Mouse (Mus musculus): ENCODE data around the gene Mfsd14a. TPM values are rescaled to one million over a fixed set of nuclear protein-coding genes. Genes with fewer than 3 reads are reported as not detected.

Mfsd14a gene
- polyA plus RNA-seq, 1 experiment from 2014 or later, result 40.3 TPM

DNA sequence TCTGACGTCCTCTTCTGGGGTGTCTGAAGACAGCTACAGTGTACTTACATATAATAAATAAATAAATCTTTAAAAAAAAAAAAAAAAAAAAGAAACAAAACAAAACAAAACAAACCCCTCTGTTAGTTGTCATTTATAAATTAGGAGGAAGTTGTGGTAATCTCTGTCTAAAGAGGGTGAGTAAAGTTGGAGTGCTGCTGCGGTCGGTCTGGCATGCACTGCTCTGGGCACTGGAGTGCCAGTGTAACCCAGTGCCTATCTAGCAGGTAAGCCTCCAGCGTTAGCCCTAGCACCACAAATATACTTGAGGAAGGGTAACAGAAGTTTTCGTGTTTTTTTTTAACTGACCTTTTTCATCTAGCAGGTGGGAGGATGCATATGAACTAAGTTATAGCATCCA, 61.5 kb downstream of the Mfsd14a start:
- 6% methylated on average over 4 of the region's 5 CpGs for WGBS (ENCODE audit: missing documents)
- Histone ChIP-seq H3K36me3 (ENCODE audit: inconsistent target) (no peaks in the 10 kb centered on the region), H3K27ac (no peak overlapping the region), H3K4me3 (ENCODE audit: inconsistent target) (no peak overlapping the region), H3K79me2 (ENCODE audit: inconsistent target) (peaks cover 83% of the 10 kb centered on the region)

DNA sequence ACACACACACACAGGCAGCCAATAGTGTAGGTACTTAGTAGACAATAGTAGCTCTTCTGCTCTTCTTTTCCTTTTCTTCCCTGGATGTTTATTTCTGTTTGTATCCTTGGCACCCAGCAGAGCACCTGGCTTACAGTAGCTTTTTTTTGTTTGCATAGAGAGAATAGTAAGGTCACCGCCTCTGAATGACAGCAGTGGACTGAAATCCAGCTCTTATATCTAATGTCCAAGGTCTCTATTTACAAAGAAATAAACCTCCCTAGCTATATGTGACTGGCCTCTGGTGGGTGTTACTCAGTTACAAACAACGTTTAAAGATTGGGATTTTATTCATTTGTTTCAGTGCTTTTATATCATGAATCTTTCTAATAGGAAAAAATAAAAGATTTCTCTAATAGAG, 62.8 kb downstream of the Mfsd14a start:
- 89% methylated on average over 2 of the region's 2 CpGs for WGBS (ENCODE audit: missing documents)
- H3K4me3 ChIP-seq (ENCODE audit: inconsistent target), result no peak overlapping the region
- H3K27ac ChIP-seq, result no peak overlapping the region
- peaks cover 92% of the 10 kb centered on the region for H3K79me2 ChIP-seq (ENCODE audit: inconsistent target)
- no peaks in the 10 kb centered on the region for H3K36me3 ChIP-seq (ENCODE audit: inconsistent target)

DNA sequence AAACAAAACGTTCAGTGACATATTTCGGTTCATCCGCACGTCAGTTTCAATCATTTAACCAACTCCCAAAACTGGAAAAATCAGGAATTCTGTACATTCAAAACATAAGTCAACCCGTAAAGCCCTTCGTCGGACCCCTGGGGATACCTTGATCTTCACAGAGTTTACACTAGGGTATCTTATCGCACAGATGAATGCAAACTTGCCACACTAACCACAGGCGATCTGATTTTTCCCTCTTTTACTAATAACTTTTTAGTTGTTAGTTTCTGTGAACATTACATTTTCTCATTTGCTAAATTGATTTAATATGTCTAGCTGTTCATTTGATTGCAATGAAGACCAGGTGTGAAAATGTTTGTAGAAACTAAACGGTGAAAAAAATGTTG, 66.9 kb downstream of the Mfsd14a start:
- Histone ChIP-seq H3K27ac (peak overlapping the region; percentile 79), H3K36me3 (ENCODE audit: inconsistent target) (peaks cover 12% of the 10 kb centered on the region), H3K79me2 (ENCODE audit: inconsistent target) (peaks cover 73% of the 10 kb centered on the region), H3K4me3 (ENCODE audit: inconsistent target) (peak overlapping the region; percentile 96)
- 8% methylated on average over 10 of the region's 10 CpGs for WGBS (ENCODE audit: missing documents)

DNA sequence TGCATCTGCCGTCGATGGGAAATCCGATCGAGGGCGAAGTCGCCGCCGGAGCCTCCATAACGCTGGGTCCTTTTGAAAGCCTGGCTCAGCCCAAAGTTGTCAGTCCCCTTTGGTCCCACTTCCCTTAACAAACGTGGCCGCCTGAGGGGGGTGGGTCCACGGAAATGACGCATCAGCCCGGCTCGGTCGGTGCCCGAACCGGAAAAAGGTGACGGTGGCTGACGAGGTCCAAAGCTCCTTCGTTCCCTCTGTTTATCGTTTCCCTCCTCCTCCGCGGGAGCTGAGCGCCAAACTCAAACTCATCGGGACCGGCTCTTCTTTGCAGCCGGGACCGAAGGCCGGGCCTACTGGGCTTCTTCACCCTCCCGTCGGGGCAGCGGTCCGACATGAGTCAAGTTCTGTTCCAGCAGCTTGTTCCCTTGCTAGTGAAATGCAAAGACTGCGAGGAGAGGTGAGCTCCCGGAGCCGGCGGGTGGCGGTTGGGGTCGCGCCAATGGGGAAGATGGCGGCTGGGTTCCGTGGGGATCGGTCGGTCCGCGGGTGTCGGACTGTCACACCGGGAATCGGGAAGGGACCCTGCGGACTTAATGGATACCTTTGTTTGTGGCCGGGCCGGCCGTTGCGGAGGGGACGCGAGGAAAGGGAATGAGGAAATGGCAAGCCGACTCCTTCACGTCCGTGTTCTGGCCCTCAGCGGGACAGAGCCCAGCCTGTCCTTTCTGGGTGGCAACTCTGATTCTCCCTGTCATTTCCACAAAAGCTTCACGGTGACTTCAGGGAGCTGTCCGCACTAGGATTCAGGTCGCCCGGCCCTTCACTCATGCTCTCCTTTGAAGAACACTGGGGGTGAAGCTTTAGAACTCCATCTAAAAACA, 67.5 kb downstream of the Mfsd14a start, which contains the start of gene Sass6:
Gene Sass6, plus strand, starts transcription at position 255 of the 875 bp plus-strand sequence.
- WGBS (ENCODE audit: missing documents), result under 1% methylated on average over 63 of the region's 65 CpGs

DNA sequence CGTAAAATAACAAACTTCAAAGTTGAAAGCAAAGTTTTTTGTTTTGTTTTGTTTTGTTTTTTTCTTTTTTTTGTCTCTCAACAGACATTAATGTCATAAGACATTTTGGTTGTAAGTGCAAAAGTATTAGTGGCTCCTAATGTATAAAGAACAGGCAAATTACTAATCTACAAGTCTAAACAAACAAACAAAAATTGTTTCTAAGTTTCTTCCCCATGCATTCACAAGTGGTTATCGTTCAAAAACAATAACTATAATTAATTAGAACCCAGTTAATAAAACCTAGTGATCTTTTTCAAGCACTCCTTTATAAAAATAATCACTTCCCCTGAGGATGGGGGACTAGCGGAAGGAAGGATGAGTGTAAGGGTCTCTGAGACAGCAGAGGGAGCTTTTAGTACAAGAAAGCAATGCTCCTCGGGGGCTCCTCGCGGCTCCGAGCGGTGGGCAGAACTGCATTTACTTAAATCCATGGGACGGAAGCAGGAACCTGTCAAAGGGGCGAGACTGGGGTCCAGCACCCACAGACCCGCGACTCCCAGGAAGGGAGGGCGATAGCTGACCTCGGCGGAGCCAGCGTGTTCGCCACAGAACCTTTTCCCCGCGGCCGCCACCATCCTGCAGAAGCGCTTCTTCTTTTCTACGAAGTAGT, 68.3 kb downstream of the Mfsd14a start:
- peak overlapping the region; percentile 79 for H3K27ac ChIP-seq
- peaks cover 26% of the 10 kb centered on the region for H3K36me3 ChIP-seq (ENCODE audit: inconsistent target)
- 2% methylated on average over 17 of the region's 22 CpGs for WGBS (ENCODE audit: missing documents)

More for the DNA sequence above, 67.5 kb downstream of the Mfsd14a start, which contains the start of gene Sass6:
- peaks cover 18% of the 10 kb centered on the region for H3K36me3 ChIP-seq (ENCODE audit: inconsistent target)
- peaks cover 67% of the 10 kb centered on the region for H3K79me2 ChIP-seq (ENCODE audit: inconsistent target)
- peak within 1 kb of the TSS; percentile 79 for H3K27ac ChIP-seq
- peak within 1 kb of the TSS; percentile 96 for H3K4me3 ChIP-seq (ENCODE audit: inconsistent target)

DNA sequence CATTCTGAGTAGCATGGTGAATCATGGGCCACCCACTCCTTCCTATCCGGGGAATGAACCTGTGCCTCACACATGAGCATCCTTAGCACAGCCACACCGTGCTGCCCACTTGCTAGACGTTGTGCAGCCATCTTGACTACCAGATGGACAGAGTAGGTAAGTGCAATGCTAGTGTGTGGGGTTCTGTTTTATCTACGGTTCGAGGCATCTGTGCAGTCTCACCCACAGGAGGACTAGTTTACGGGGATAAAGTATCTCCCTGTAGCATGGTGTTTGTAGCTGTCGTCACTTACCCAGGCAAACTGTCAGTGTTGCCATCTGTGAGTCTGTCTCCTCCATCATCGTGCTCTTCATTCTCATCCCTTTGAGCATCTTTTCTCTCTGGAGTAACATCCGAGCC, 80.3 kb downstream of the Mfsd14a start:
- Histone ChIP-seq H3K27ac (no peak overlapping the region), H3K36me3 (ENCODE audit: inconsistent target) (peaks cover 57% of the 10 kb centered on the region), H3K79me2 (ENCODE audit: inconsistent target) (no peaks in the 10 kb centered on the region), H3K4me3 (ENCODE audit: inconsistent target) (no peak overlapping the region)
- 98% methylated on average over 9 of the region's 9 CpGs for WGBS (ENCODE audit: missing documents)

More for the DNA sequence above, 68.3 kb downstream of the Mfsd14a start:
- peaks cover 60% of the 10 kb centered on the region for H3K79me2 ChIP-seq (ENCODE audit: inconsistent target)
- H3K4me3 ChIP-seq (ENCODE audit: inconsistent target), result peak overlapping the region; percentile 96

Other genes with a start within 250 kb of the Mfsd14a start
- 2.0 to 2.2 TPM (median 2.1 TPM) in 3 replicates for gene Cdc14a, start 238.6 kb downstream of the Mfsd14a start, polyA plus RNA-seq (2018)
- gene Rtca, start 154.5 kb downstream of the Mfsd14a start, polyA plus RNA-seq (2018), result 15.1 to 29.7 TPM (median 23.7 TPM) in 3 replicates
- gene Dbt, start 149.6 kb downstream of the Mfsd14a start, polyA plus RNA-seq (2018), result 10.3 to 14.6 TPM (median 12.6 TPM) in 3 replicates
- gene Lrrc39, start 99.7 kb downstream of the Mfsd14a start, polyA plus RNA-seq (2018), result 1.9 to 10.2 TPM (median 2.7 TPM) in 3 replicates
- 6.4 to 7.6 TPM (median 6.7 TPM) in 3 replicates for gene Sass6, start 67.7 kb downstream of the Mfsd14a start, polyA plus RNA-seq (2018)
- gene Trmt13, start 48.1 kb downstream of the Mfsd14a start, polyA plus RNA-seq (2018), result 7.4 to 9.9 TPM (median 9.7 TPM) in 3 replicates
- gene Gm43191, start 18.6 kb upstream of the Mfsd14a start, polyA plus RNA-seq (2018), result not detected in 3 replicates
- gene Slc35a3, start 50.2 kb upstream of the Mfsd14a start, polyA plus RNA-seq (2018), result 17.7 to 27.8 TPM (median 21.7 TPM) in 3 replicates
- 13.0 to 14.4 TPM (median 13.4 TPM) in 3 replicates for gene Agl, start 145.5 kb upstream of the Mfsd14a start, polyA plus RNA-seq (2018)
- gene Frrs1, start 196.8 kb upstream of the Mfsd14a start, polyA plus RNA-seq (2018), result 36.7 to 47.0 TPM (median 44.3 TPM) in 3 replicates